Comparison of ENCODE assay signal across 26 mouse cellular contexts in the genomic region with DNA sequence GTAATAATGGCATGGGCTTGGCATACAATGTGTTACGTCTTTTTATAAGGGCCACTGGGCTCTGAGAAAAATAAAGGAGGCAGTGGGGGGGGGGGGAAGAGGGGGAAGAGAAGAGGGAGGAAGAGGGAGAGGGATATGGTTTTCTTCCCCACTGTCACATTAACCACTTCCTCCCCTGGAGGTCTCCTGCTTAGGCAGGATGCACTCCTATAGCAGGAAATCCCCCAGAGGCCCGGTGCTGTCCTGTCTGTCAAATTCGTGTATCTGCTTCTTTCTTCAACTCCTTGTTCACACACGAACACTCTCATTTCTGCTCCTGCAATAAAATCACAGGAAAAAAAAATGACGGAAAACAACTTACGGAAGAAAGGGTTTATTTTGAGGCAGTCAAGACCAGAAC.
DNase-seq lines count a peak whose midpoint lies in the region; ATAC-seq lines count a peak whose summit lies in the region.
"Had no signal": no experiment of that assay in that cellular context is flagged by ENCODE, and none has a peak within 500 bp of the region (broad histone marks: within the 10 kb centered on the region; RNA-seq: fewer than 3 reads in every experiment).

No protein-coding gene starts in this region.

- no peak for ATAC-seq in midbrain, embryonic 14.5 days (ENCODE audit: low FRiP score, low TSS enrichment)
- no peak for ATAC-seq in midbrain, embryonic 11.5 days (ENCODE audit: low FRiP score)
- peak; percentile 50; the same call in 1 of the 2 replicates for ATAC-seq in common myeloid progenitor, adult 5-6 weeks (replicated peaks; ENCODE audit: low read depth, poor library complexity, severe bottlenecking)
- peak; percentile 53 for ATAC-seq in granulocyte monocyte progenitor cell, adult 5-6 weeks (replicated peaks; ENCODE audit: poor library complexity, severe bottlenecking)
- ATAC-seq: CD4-positive, CD25-positive, alpha-beta regulatory T cell, adult 4 months; forebrain, embryonic 15.5 days; hindbrain, embryonic 16.5 days had no signal

- H3K36me3 ChIP-seq in midbrain, embryonic 14.5 days (ENCODE audit: control insufficient read depth, insufficient read depth, low read length): no peaks in the 10 kb centered on the region
- no peaks in the 10 kb centered on the region for H3K36me3 ChIP-seq in midbrain, embryonic 11.5 days (ENCODE audit: control insufficient read depth, insufficient read depth, low read length)
- H3K36me3 ChIP-seq: embryonic facial prominence, embryonic 12.5 days; forebrain, embryonic 12.5 days; forebrain, embryonic 15.5 days; heart, embryonic 12.5 days; heart, embryonic 15.5 days; hindbrain, embryonic 10.5 days; hindbrain, embryonic 13.5 days had no signal

- H3K9ac ChIP-seq in midbrain, embryonic 14.5 days (replicated peaks; ENCODE audit: low read length): no peak overlapping the region
- no peak overlapping the region for H3K9ac ChIP-seq in midbrain, embryonic 11.5 days (ENCODE audit: low read length)
- H3K9ac ChIP-seq: embryonic facial prominence, embryonic 12.5 days; forebrain, embryonic 12.5 days; forebrain, embryonic 15.5 days; heart, embryonic 12.5 days; heart, embryonic 15.5 days; hindbrain, embryonic 13.5 days had no signal

- H3K4me2 ChIP-seq in midbrain, embryonic 14.5 days (ENCODE audit: low read length): no peak overlapping the region
- no peak overlapping the region for H3K4me2 ChIP-seq in midbrain, embryonic 11.5 days
- H3K4me2 ChIP-seq: embryonic facial prominence, embryonic 12.5 days; forebrain, embryonic 12.5 days; forebrain, embryonic 15.5 days; heart, embryonic 12.5 days; heart, embryonic 15.5 days; hindbrain, embryonic 13.5 days had no signal

- H3K4me1 ChIP-seq in midbrain, embryonic 14.5 days (ENCODE audit: control insufficient read depth, insufficient read depth, low read length): no peaks in the 10 kb centered on the region
- no peaks in the 10 kb centered on the region for H3K4me1 ChIP-seq in midbrain, embryonic 11.5 days (ENCODE audit: control insufficient read depth, insufficient read depth, low read length)
- H3K4me1 ChIP-seq: embryonic facial prominence, embryonic 12.5 days; forebrain, embryonic 12.5 days; forebrain, embryonic 15.5 days; heart, embryonic 12.5 days; heart, embryonic 15.5 days; hindbrain, embryonic 10.5 days; hindbrain, embryonic 13.5 days had no signal

- no peaks in the 10 kb centered on the region for H3K9me3 ChIP-seq in midbrain, embryonic 14.5 days (ENCODE audit: control insufficient read depth, low read length)
- H3K9me3 ChIP-seq in midbrain, embryonic 11.5 days (ENCODE audit: control insufficient read depth, low read length): no peaks in the 10 kb centered on the region
- H3K9me3 ChIP-seq: embryonic facial prominence, embryonic 12.5 days; forebrain, embryonic 12.5 days; forebrain, embryonic 15.5 days; heart, embryonic 15.5 days; hindbrain, embryonic 10.5 days; hindbrain, embryonic 13.5 days had no signal

- DNase-seq in midbrain, embryonic 14.5 days: peak; percentile 2
- no peak for DNase-seq in midbrain, embryonic 11.5 days (ENCODE audit: low spot score, missing footprints)
- DNase-seq in thymus, postnatal 14 days: peak; percentile 23
- DNase-seq in thymus, adult 18-20 months: no peak
- no peak for DNase-seq in adrenal gland, postnatal 14 days
- DNase-seq: adrenal gland, adult 2 months; adrenal gland, postnatal 25 days; cerebellum, adult 11-12 months; cerebellum, adult 8-10 months; cerebellum, postnatal 10 days; cerebellum, postnatal 36 days; gastrocnemius, postnatal 25 days; heart, postnatal 10 days; heart, postnatal 36 days had no signal

- 78% methylated on average over 6 of the region's 6 CpGs for WGBS in midbrain, embryonic 14.5 days
- 84% methylated on average over 6 of the region's 6 CpGs for WGBS in midbrain, embryonic 11.5 days

- H3K4me3 ChIP-seq in midbrain, embryonic 14.5 days (replicated peaks; ENCODE audit: low read depth, low read length): no peak overlapping the region
- H3K4me3 ChIP-seq in midbrain, embryonic 11.5 days (ENCODE audit: low read depth, low read length): no peak overlapping the region
- H3K4me3 ChIP-seq: embryonic facial prominence, embryonic 12.5 days; erythroblast, embryonic 14.5 days; forebrain, embryonic 12.5 days; forebrain, embryonic 15.5 days; heart, embryonic 12.5 days; heart, embryonic 15.5 days; hindbrain, embryonic 10.5 days; hindbrain, embryonic 13.5 days had no signal

- no peaks in the 10 kb centered on the region for H3K27me3 ChIP-seq in midbrain, embryonic 14.5 days (ENCODE audit: control insufficient read depth, insufficient read depth, low read length)
- no peaks in the 10 kb centered on the region for H3K27me3 ChIP-seq in midbrain, embryonic 11.5 days (ENCODE audit: control insufficient read depth, insufficient read depth, low read length)
- H3K27me3 ChIP-seq: embryonic facial prominence, embryonic 12.5 days; forebrain, embryonic 12.5 days; forebrain, embryonic 15.5 days; heart, embryonic 12.5 days; heart, embryonic 15.5 days; hindbrain, embryonic 13.5 days had no signal

- H3K27ac ChIP-seq in midbrain, embryonic 14.5 days (replicated peaks; ENCODE audit: low read depth, low read length): no peak overlapping the region
- H3K27ac ChIP-seq in midbrain, embryonic 11.5 days (ENCODE audit: low read depth, low read length): no peak overlapping the region
- H3K27ac ChIP-seq: embryonic facial prominence, embryonic 12.5 days; forebrain, embryonic 12.5 days; forebrain, embryonic 15.5 days; heart, embryonic 15.5 days; hindbrain, embryonic 10.5 days; hindbrain, embryonic 13.5 days had no signal

Comparison
In these comparisons a context has a peak if more than half of its experiments do, and no peak if none do; other contexts are left out.
1. DNase-seq: peak in midbrain, embryonic 14.5 days (single experiment) and thymus, postnatal 14 days (single experiment); none in midbrain, embryonic 11.5 days (single experiment), thymus, adult 18-20 months (0 of 2) and adrenal gland, postnatal 14 days (single experiment).
2. ATAC-seq: peak in common myeloid progenitor, adult 5-6 weeks (single experiment) and granulocyte monocyte progenitor cell, adult 5-6 weeks (single experiment); none in midbrain, embryonic 14.5 days (single experiment) and midbrain, embryonic 11.5 days (single experiment).